ENCODE assay signal across 18 mouse cellular contexts in genomic region chr3:21990526-21990925, GRCm38 (mm10).
"Had no signal": no experiment of that assay in that cellular context is flagged by ENCODE, and none has a peak within 500 bp of the region (broad histone marks: within the 10 kb centered on the region; RNA-seq: fewer than 3 reads in every experiment).

No protein-coding gene starts in this region.

- H3K9ac ChIP-seq: liver, embryonic 15.5 days; lung, embryonic 14.5 days; midbrain, embryonic 13.5 days; midbrain, embryonic 15.5 days; neural tube, embryonic 12.5 days; stomach, embryonic 15.5 days had no signal

- DNase-seq: lung, adult 18-20 months; lung, embryonic 14.5 days; lung, postnatal 10 days; lung, postnatal 4 days; retina, postnatal 1 day; right cerebral cortex, adult 18-20 months; right cerebral cortex, postnatal 14 days; thymus, adult 2 months; thymus, postnatal 25 days; thymus, postnatal 4 days had no signal

- H3K4me1 ChIP-seq: midbrain, embryonic 13.5 days; midbrain, embryonic 15.5 days; neural tube, embryonic 12.5 days; stomach, embryonic 15.5 days had no signal

- ATAC-seq: midbrain, embryonic 13.5 days; midbrain, embryonic 15.5 days had no signal

- H3K36me3 ChIP-seq: liver, embryonic 15.5 days; midbrain, embryonic 13.5 days; midbrain, embryonic 15.5 days; neural tube, embryonic 12.5 days; stomach, embryonic 15.5 days had no signal

- H3K9me3 ChIP-seq: liver, embryonic 15.5 days; megakaryocyte, embryonic 14.5 days; midbrain, embryonic 13.5 days; midbrain, embryonic 15.5 days; neural tube, embryonic 12.5 days; stomach, embryonic 15.5 days had no signal

- H3K27ac ChIP-seq: liver, embryonic 15.5 days; midbrain, embryonic 13.5 days; midbrain, embryonic 15.5 days; neural tube, embryonic 12.5 days; stomach, embryonic 15.5 days; stomach, postnatal 0 days had no signal

- H3K4me3 ChIP-seq: liver, embryonic 15.5 days; megakaryocyte, embryonic 14.5 days; midbrain, embryonic 13.5 days; midbrain, embryonic 15.5 days; neural tube, embryonic 12.5 days; stomach, embryonic 15.5 days had no signal

- H3K27me3 ChIP-seq: liver, embryonic 15.5 days; megakaryocyte, embryonic 14.5 days; midbrain, embryonic 13.5 days; midbrain, embryonic 15.5 days; neural tube, embryonic 12.5 days; stomach, embryonic 15.5 days had no signal

- H3K4me2 ChIP-seq: liver, embryonic 15.5 days; lung, embryonic 14.5 days; midbrain, embryonic 11.5 days; midbrain, embryonic 13.5 days; midbrain, embryonic 15.5 days; neural tube, embryonic 12.5 days; stomach, embryonic 15.5 days had no signal
